8 mouse cellular contexts compared by ENCODE assay signal in genomic region chr15:92052133-92052463, GRCm38 (mm10). TPM values are rescaled to one million over a fixed set of nuclear protein-coding genes. Genes with fewer than 3 reads are reported as not detected.
DNase-seq lines count a peak whose midpoint lies in the region; ATAC-seq and TF ChIP-seq lines count a peak whose summit lies in the region.

No protein-coding gene starts in this region.

- no peak for DNase-seq in cerebellum, adult 2 months
- no peak for DNase-seq in cerebellum, adult 11-12 months
- DNase-seq in right cerebral cortex, adult 18-20 months, result peak; percentile 78
- DNase-seq in right cerebral cortex, adult 2 months (ENCODE audit: low spot score in 2 of 2), result no peak
- no peak for DNase-seq in spleen, postnatal 36 days (ENCODE audit: low spot score in 2 of 2)
- DNase-seq in layer of hippocampus, adult 11-12 months (ENCODE audit: low spot score), result no peak
- no peak for DNase-seq in kidney, postnatal 25 days

- peak overlapping the region; percentile 99 for H3K4me2 ChIP-seq in limb, embryonic 12.5 days

- no peaks in the 10 kb centered on the region for H3K9me3 ChIP-seq in limb, embryonic 12.5 days

- no peak for ATAC-seq in limb, embryonic 12.5 days (ENCODE audit: insufficient number of reproducible peaks, insufficient read depth, low FRiP score, low TSS enrichment, low read depth)

- peak overlapping the region; percentile 75 for H3K4me3 ChIP-seq in cerebellum, adult 2 months (replicated peaks; ENCODE audit: insufficient read depth, low read depth, low read length)
- H3K4me3 ChIP-seq in limb, embryonic 12.5 days (replicated peaks), result peak overlapping the region; percentile 56

- peak overlapping the region; percentile 72 for H3K27ac ChIP-seq in cerebellum, adult 2 months (ENCODE audit: insufficient read depth, low read length)
- no peak overlapping the region for H3K27ac ChIP-seq in limb, embryonic 12.5 days

- H3K9ac ChIP-seq in limb, embryonic 12.5 days (replicated peaks), result no peak overlapping the region

- TF ChIP-seq CTCF in cerebellum, adult 2 months (IDR thresholded peaks at IDR 0.05; ENCODE audit: borderline replicate concordance, insufficient read depth, low read depth, low read length), result no peak

- peaks cover 5% of the 10 kb centered on the region; the same call in 1 of the 2 replicates for H3K4me1 ChIP-seq in cerebellum, adult 2 months (ENCODE audit: control insufficient read depth, insufficient read depth, low read length)
- peaks cover 9% of the 10 kb centered on the region for H3K4me1 ChIP-seq in limb, embryonic 12.5 days (replicated peaks)

- 4% methylated on average over 4 of the region's 4 CpGs for WGBS in cerebellum, adult 2 months
- 25% methylated on average over 4 of the region's 4 CpGs for WGBS in limb, embryonic 12.5 days

- no peaks in the 10 kb centered on the region for H3K36me3 ChIP-seq in limb, embryonic 12.5 days

- TF ChIP-seq POLR2A in cerebellum, adult 2 months (IDR thresholded peaks at IDR 0.05; ENCODE audit: borderline replicate concordance, insufficient read depth, low read length), result peak; percentile 36; the same call in 1 of the 2 replicates

- no peaks in the 10 kb centered on the region for H3K27me3 ChIP-seq in cerebellum, adult 2 months (ENCODE audit: control insufficient read depth, insufficient read depth, low read length)
- peaks cover 24% of the 10 kb centered on the region for H3K27me3 ChIP-seq in limb, embryonic 12.5 days

RNA-seq across cellular contexts. Expression of gene Cntn1, which starts 1.1 kb away (rescaled TPM):
- 154 and 159 TPM in 2 replicates for polyA plus RNA-seq in cerebellum, adult 2 months (2012; rRNA removed)
- polyA plus RNA-seq in limb, embryonic 12.5 days (2016; fragmentation: Nextera tagmentation; extraction: Ambion mirVana), result 0.95 and 0.97 TPM in 2 replicates

Comparison
In these comparisons a context has a peak if more than half of its experiments do, and no peak if none do; other contexts are left out.
1. RNA of gene Cntn1, which starts 1.1 kb away (polyA plus RNA-seq): 154 to 159 TPM in cerebellum, adult 2 months; 0.95 to 0.97 TPM in limb, embryonic 12.5 days; every median in the first group is over 10 times any median in the second.